Mouse (Mus musculus) heart, adult 2 months (tissue): Measurements from ENCODE around the gene Snrnp70. TPM values are rescaled to one million over a fixed set of nuclear protein-coding genes. Genes with fewer than 3 reads are reported as not detected.

Experiments used
- DNase-seq, 2 experiments: peaks; one replicate each; pipeline ENCODE4 v3.0.0; 2021
- H3K27ac ChIP-seq: fragments of 200-600 bp; 2 replicates; pipeline ENCODE4 v1.8.1; 2022
- H3K27me3 ChIP-seq: fragments of 200-500 bp; 2 replicates; pipeline ENCODE4 v1.6.1; 2012; ENCODE audit warnings: mild to moderate bottlenecking, low read length, inconsistent platforms, mixed read lengths; ENCODE audit not compliant: control insufficient read depth, insufficient read depth
- H3K36me3 ChIP-seq: fragments of 200-500 bp; 2 replicates; pipeline ENCODE4 v1.6.1; 2012; ENCODE audit warnings: low read length, inconsistent platforms; ENCODE audit not compliant: control insufficient read depth, insufficient read depth
- H3K4me1 ChIP-seq: fragments of 200-500 bp; 2 replicates; pipeline ENCODE4 v1.6.1; 2011; ENCODE audit warnings: low read length; ENCODE audit not compliant: control insufficient read depth, insufficient read depth
- H3K4me3 ChIP-seq: fragments of 200-600 bp; 2 replicates; pipeline ENCODE4 v1.8.1; 2022
- H3K79me2 ChIP-seq: fragments of 200-500 bp; replicated peaks from 2 replicates; pipeline ENCODE4 v1.6.1; 2012; ENCODE audit warnings: mild to moderate bottlenecking, inconsistent platforms, low read length, moderate library complexity, mixed read lengths; ENCODE audit not compliant: control insufficient read depth, insufficient read depth
- H3K9ac ChIP-seq: fragments of 200-500 bp; 2 replicates; pipeline ENCODE4 v1.6.1; 2012; ENCODE audit warnings: low read depth, mild to moderate bottlenecking, control low read depth, inconsistent platforms, low read length, mixed read lengths
- CTCF ChIP-seq: fragments of 200-600 bp; IDR thresholded peaks from 2 replicates; pipeline ENCODE4 v1.8.1; 2022; ENCODE audit warnings: antibody characterized with exemption, mild to moderate bottlenecking, moderate library complexity
- EP300 ChIP-seq: fragments of 200-500 bp; IDR thresholded peaks from 2 replicates; pipeline ENCODE4 v1.6.1; 2011; ENCODE audit warnings: low read depth, low read length, control low read depth; ENCODE audit not compliant: insufficient read depth
- POLR2A ChIP-seq: fragments of 200-500 bp; IDR thresholded peaks from 2 replicates; pipeline ENCODE4 v1.6.1; 2011; ENCODE audit warnings: mild to moderate bottlenecking, low read depth, low read length, control low read depth; ENCODE audit not compliant: insufficient read depth
- WGBS: fragments of 180-500 bp; shearing (Covaris S2); methylation state at CpG from one replicate; pipeline ENCODE4 v1.1.7; 2018; 5-methylcytosine and 5-hydroxymethylcytosine counted together
- intact Hi-C: fragments of 180-260 bp; cut with DNase I; formaldehyde crosslinking; loops from one replicate; pipeline ENCODE4 v1.15.1; 2025
- polyA plus RNA-seq: library from polyadenylated mRNA; depleted of rRNA; stranded (reverse); fragments of >200 nt; gene quantifications from 2 replicates; pipeline ENCODE4 v1.2.3, GENCODE M21; 2012
- total RNA-seq, 2 experiments: library from RNA; stranded (reverse); gene quantifications; 2 replicates each; pipeline ENCODE4 v1.2.3; 2021

Snrnp70 gene
- total and polyA plus RNA-seq, 3 experiments, result 85.0 to 117 (median 99.5) TPM

DNA sequence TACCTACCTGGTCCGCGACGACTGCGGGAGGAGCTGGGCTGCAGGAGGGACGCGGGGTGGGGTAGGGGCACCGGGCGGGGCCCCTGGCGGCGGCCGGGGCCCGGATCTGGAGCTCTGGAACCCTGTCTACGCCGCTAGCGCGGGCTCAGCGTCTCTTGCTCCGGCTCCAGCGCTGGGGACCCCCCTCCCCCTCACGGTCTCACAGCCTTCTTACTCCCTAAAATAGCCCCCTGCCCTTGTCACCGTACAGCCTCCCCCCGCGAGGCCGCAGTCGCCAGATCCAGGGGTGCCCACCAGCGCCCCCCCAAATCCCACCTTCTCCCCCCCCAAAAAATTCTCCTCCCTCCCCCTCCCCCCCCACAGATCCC lies 28.9 kb downstream of the Snrnp70 start, which contains the start of gene Ppfia3:
Gene Ppfia3, minus strand, starts transcription at position 368 of the 368 bp plus-strand sequence.
- 3% methylated on average over 25 of the region's 26 CpGs for WGBS
- intact Hi-C loops, result loop anchor here (10.0 kb wide), 1 partner anchor 62 kb away; no protein-coding TSS in a partner anchor
- Histone ChIP-seq H3K4me3 (peak within 1 kb of the TSS; percentile 66), H3K79me2 (no peaks in the 10 kb centered on the region), H3K4me1 (peaks cover 1% of the 10 kb centered on the region; the same call in 1 of the 2 replicates), H3K9ac (peak within 1 kb of the TSS; percentile 51), H3K36me3 (no peaks in the 10 kb centered on the region), H3K27ac (peak within 1 kb of the TSS; percentile 37), H3K27me3 (peaks cover 4% of the 10 kb centered on the region; the same call in 1 of the 2 replicates)
- peak in 1 of 2 experiments; percentile 35 for DNase-seq
- TF ChIP-seq POLR2A, result no peak
- TF ChIP-seq EP300, result no peak

DNA sequence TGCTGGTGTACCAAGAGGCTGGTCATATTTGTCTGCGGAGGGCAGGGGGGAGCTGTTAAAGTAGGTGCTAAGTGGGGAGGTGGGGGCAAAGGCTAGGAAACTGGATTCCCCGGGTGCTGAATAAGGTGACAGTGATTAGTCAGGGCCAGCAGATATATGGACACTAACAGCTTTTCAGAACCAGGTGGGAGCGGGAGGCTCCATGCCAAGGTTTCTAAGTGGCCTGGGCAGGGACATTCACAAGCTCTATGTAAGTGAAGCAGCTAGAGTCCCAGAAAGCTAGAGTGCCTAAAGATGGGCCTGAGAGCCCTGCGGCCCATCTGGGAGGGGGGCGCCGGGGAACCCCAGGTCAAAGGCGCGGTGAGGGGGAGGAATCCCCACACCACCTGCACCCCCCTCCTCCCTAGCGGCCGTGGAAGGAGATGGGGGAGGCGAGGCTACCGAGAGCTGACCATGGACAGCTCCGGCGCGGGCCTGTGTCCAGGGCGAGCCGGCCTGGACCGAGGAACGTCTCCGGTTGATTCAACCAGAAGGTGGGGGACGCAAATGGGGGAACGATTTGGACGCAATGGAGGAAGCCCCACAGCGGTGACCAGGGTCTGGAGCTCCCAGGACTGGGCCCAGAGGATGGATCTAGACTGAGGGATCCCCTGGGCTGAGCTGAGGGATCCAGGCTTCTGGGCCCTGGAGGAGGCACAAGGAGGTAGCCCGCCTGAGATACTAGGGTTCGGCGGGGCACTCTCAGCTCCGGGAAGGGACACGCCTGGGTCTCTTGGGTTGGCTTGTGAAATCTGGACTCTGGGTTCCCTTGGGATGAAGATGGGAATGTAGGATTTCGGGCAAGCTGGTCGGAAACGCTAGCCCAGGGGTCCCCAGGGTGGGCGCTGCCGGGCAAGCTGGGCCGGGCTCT lies 29.5 kb downstream of the Snrnp70 start:
- peaks cover 1% of the 10 kb centered on the region; the same call in 1 of the 2 replicates for H3K4me1 ChIP-seq
- H3K27ac ChIP-seq, result no peak overlapping the region
- DNase-seq, result peak; percentile 53 to 71

DNA sequence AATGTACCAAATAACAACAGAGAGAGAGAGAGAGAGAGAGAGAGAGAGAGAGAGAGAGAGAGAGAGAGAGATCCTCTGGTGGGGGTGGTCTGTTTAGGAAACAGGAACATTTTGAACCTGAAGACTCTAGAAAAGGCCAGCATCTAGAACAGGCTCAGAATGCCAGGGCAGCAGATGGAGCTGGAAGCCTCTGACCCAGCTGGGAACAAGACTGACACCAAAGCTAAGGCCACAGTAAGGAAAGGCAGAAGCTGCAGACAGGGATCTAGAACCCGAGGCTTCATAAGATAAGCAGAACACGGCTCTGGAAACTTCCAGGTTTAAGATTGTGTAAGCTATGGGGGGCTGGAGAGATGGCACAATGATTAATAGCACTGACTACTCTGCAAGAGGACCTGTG lies 31.6 kb downstream of the Snrnp70 start:
- no peaks in the 10 kb centered on the region for H3K4me1 ChIP-seq
- 55% methylated on average over 2 of the region's 2 CpGs for WGBS
- H3K4me3 ChIP-seq, result no peak overlapping the region
- no peak overlapping the region for H3K9ac ChIP-seq
- peaks cover 5% of the 10 kb centered on the region; the same call in 1 of the 2 replicates for H3K27me3 ChIP-seq
- TF ChIP-seq POLR2A, result no peak
- TF ChIP-seq EP300, result no peak
- TF ChIP-seq CTCF, result no peak
- H3K79me2 ChIP-seq, result no peaks in the 10 kb centered on the region
- H3K36me3 ChIP-seq, result no peaks in the 10 kb centered on the region
- no peak overlapping the region for H3K27ac ChIP-seq
- intact Hi-C loops, result loop anchor here (10.0 kb wide), 1 partner anchor 59 kb away; no protein-coding TSS in a partner anchor
- no peak for DNase-seq

More for the DNA sequence above, 29.5 kb downstream of the Snrnp70 start:
- H3K9ac ChIP-seq, result peak overlapping the region; percentile 27; the same call in 1 of the 2 replicates
- WGBS, result 4% methylated on average over 35 of the region's 35 CpGs
- H3K79me2 ChIP-seq, result no peaks in the 10 kb centered on the region
- H3K36me3 ChIP-seq, result no peaks in the 10 kb centered on the region
- TF ChIP-seq EP300 (no peak), CTCF (peak; percentile 35), POLR2A (no peak)
- intact Hi-C loops, result loop anchor here (10.0 kb wide), 1 partner anchor 61 kb away; no protein-coding TSS in a partner anchor
- H3K4me3 ChIP-seq, result peak overlapping the region; percentile 66
- peaks cover 5% of the 10 kb centered on the region; the same call in 1 of the 2 replicates for H3K27me3 ChIP-seq

DNA sequence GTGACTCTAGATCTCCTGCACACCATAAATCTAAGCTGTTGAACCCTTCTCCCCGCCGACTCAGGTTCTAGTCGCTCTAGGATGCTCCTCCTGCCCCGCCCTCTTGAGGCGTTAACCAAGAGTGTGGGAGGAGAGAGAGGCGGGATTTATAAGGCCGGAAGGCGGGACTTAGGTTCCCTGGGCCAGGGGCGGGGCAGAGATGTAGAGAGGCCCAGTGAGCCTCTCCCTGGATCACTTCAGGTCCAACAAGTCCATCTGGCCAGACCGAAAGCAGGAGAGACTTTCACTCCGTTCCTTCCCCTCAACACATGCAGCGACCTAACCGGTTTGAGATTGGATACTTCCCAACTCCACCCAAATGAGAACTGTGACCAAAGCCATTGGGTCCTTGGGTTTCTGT lies 32.7 kb downstream of the Snrnp70 start:
- intact Hi-C loops, result loop anchor here (10.0 kb wide), 1 partner anchor 58 kb away; no protein-coding TSS in a partner anchor
- Histone ChIP-seq H3K36me3 (no peaks in the 10 kb centered on the region), H3K79me2 (no peaks in the 10 kb centered on the region), H3K27me3 (peaks cover 5% of the 10 kb centered on the region; the same call in 1 of the 2 replicates), H3K4me1 (no peaks in the 10 kb centered on the region), H3K9ac (no peak overlapping the region), H3K27ac (no peak overlapping the region), H3K4me3 (no peak overlapping the region)
- DNase-seq, result no peak
- 8% methylated on average over 13 of the region's 13 CpGs for WGBS
- no peak for TF ChIP-seq EP300
- no peak for TF ChIP-seq POLR2A
- no peak for TF ChIP-seq CTCF

DNA sequence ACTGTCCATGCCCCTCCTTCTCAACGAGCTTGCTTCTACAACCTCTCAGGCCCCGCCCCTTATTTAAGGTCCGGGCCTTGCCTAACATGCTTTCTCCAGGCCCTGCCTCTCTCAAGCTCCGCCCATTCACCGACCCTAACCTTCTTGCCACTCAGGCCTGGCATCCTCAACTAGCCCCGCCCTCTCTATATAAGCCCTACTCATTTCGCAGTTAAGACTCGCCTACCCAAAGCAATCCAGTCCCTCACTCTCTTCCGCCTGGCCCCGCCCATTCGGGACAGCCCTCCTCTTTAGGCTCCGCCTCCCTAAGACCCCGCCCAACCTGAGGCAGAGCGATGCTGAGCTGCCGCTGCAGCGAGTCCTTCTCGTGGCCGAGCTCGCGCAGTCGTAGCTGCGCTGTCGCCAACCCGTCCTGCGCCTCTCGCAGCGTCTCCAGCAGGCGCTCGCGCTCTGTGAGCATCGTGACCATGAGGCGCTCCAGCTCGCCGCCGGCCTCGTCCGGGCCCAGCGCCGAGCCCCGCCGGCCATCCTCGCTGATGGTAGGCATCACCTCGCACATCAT lies 34.2 kb downstream of the Snrnp70 start:
- peaks cover 5% of the 10 kb centered on the region; the same call in 1 of the 2 replicates for H3K27me3 ChIP-seq
- WGBS, result under 1% methylated on average over 43 of the region's 43 CpGs
- peak overlapping the region; percentile 44 for H3K4me3 ChIP-seq
- DNase-seq, result peak; percentile 67 to 71
- H3K9ac ChIP-seq, result 0 out of 2 replicates have a peak overlapping the region, but pooled peaks have one; percentile 9
- intact Hi-C loops, result loop anchor here (10.0 kb wide), 1 partner anchor 57 kb away; no protein-coding TSS in a partner anchor
- TF ChIP-seq POLR2A, result no peak
- no peak for TF ChIP-seq CTCF
- no peak for TF ChIP-seq EP300
- H3K4me1 ChIP-seq, result no peaks in the 10 kb centered on the region
- H3K36me3 ChIP-seq, result no peaks in the 10 kb centered on the region
- no peak overlapping the region for H3K27ac ChIP-seq
- H3K79me2 ChIP-seq, result no peaks in the 10 kb centered on the region
